Mouse (Mus musculus): ENCODE results near the gene Klhl15. TPM values are rescaled to one million over a fixed set of nuclear protein-coding genes. Genes with fewer than 3 reads are reported as not detected.

The Klhl15 gene
- 8.6 and 9.6 TPM in 2 replicates for total RNA-seq (2012; rRNA removed)
- polyA plus RNA-seq (2012; ENCODE audit: insufficient read depth in 1 of 2, insufficient read length in 2 of 2, low read depth in 1 of 2, low replicate concordance in 2 of 2, missing spikeins in 1 of 2), result 10 to 100 TPM in 1 of 2 experiments, not detected in 1; 15.5 TPM

- peak within 1 kb of the TSS; percentile 96 for H3K27ac ChIP-seq (ENCODE audit: control insufficient read depth, low read depth, low read length)
- peaks cover 10% of the 10 kb centered on the region for H3K79me2 ChIP-seq (ENCODE audit: control insufficient read depth, insufficient read depth, low read length, poor library complexity)
- DNase-seq (ENCODE audit: low read depth, low spot score), result peak; percentile 90
- peak within 1 kb of the TSS; percentile 85 to 96 for H3K4me3 ChIP-seq (ENCODE audit: control insufficient read depth in 1 of 2, insufficient read depth in 1 of 2, low read depth in 2 of 2, low read length in 2 of 2)
- peaks cover 0 to 8% of the 10 kb centered on the region in 2 experiments; a peak in 2 of 4 replicates for H3K36me3 ChIP-seq (ENCODE audit: control insufficient read depth in 1 of 2, insufficient read depth in 2 of 2, low read length in 2 of 2)
- H3K27me3 ChIP-seq (ENCODE audit: control insufficient read depth in 1 of 2, insufficient read depth in 2 of 2, low read length in 2 of 2), result no peaks in the 10 kb centered on the region
- H3K9me3 ChIP-seq (replicated peaks; ENCODE audit: insufficient read depth, low read length), result no peaks in the 10 kb centered on the region
- TF ChIP-seq NRF1 (IDR thresholded peaks at IDR 0.05; ENCODE audit: insufficient read depth, low read depth, low read length, poor library complexity, severe bottlenecking) (no peak), POLR2AphosphoS5 (IDR thresholded peaks at IDR 0.05; ENCODE audit: borderline replicate concordance, low read depth, low read length) (no peak), POLR2AphosphoS2 (IDR thresholded peaks at IDR 0.05; ENCODE audit: low read length) (no peak), USF1 (IDR thresholded peaks at IDR 0.05; ENCODE audit: low read depth, low read length) (0 out of 2 replicates have a peak, but pooled peaks have one; percentile 5), ELF1 (IDR thresholded peaks at IDR 0.05; ENCODE audit: low read depth, low read length) (no peak), MYC (IDR thresholded peaks at IDR 0.05; ENCODE audit: low read depth, low read length) (no peak), POLR2A (IDR thresholded peaks at IDR 0.05; ENCODE audit: control insufficient read depth in 1 of 2, insufficient read depth in 1 of 2, low read depth in 1 of 2, low read length in 2 of 2, poor library complexity in 1 of 2) (peak; percentile 16 to 59; a peak in 1 of 4 replicates), TBP (IDR thresholded peaks at IDR 0.05; ENCODE audit: low read depth, low read length) (peak; percentile 51; the same call in 1 of the 2 replicates), UBTF (IDR thresholded peaks at IDR 0.05; ENCODE audit: borderline replicate concordance, insufficient read depth, low read depth, low read length) (0 out of 2 replicates have a peak, but pooled peaks have one; percentile 24), ZMIZ1 (IDR thresholded peaks at IDR 0.05; ENCODE audit: low read depth, low read length) (peak; percentile 63), MAZ (IDR thresholded peaks at IDR 0.05; ENCODE audit: low read depth, low read length) (peak; percentile 67; the same call in 1 of the 2 replicates), SIN3A (IDR thresholded peaks at IDR 0.05; ENCODE audit: low read length) (peak; percentile 60), CTCF (IDR thresholded peaks at IDR 0.05 in 2 of 3, conservative IDR thresholded peaks at IDR 0.05 in 1 of 3; ENCODE audit: control insufficient read depth in 1 of 3, insufficient read depth in 1 of 3, low read depth in 2 of 3, low read length in 3 of 3, poor library complexity in 1 of 3, severe bottlenecking in 1 of 3) (peak in 2 of 3 experiments; percentile 12 to 15; a peak in 2 of 6 replicates), SMC3 (IDR thresholded peaks at IDR 0.05; ENCODE audit: low read depth, low read length) (no peak), ZC3H11A (IDR thresholded peaks at IDR 0.05; ENCODE audit: low read depth, low read length) (no peak), NELFE (IDR thresholded peaks at IDR 0.05; ENCODE audit: low read depth, low read length) (peak; percentile 60; the same call in 1 of the 2 replicates), TAL1 (IDR thresholded peaks at IDR 0.05; ENCODE audit: low read length) (no peak), CHD1 (IDR thresholded peaks at IDR 0.05; ENCODE audit: low read depth, low read length) (no peak), GATA1 (IDR thresholded peaks at IDR 0.05; ENCODE audit: low read depth, low read length) (no peak), HCFC1 (IDR thresholded peaks at IDR 0.05; ENCODE audit: low read depth, low read length) (peak; percentile 65; the same call in 1 of the 2 replicates), EP300 (IDR thresholded peaks at IDR 0.05; ENCODE audit: low read depth in 1 of 2, low read length in 2 of 2) (no peak), MXI1 (IDR thresholded peaks at IDR 0.05; ENCODE audit: low read depth, low read length) (peak; percentile 30; the same call in 1 of the 2 replicates)
- peak within 1 kb of the TSS; percentile 94 for H3K9ac ChIP-seq (ENCODE audit: control insufficient read depth, low read depth, low read length, poor library complexity, severe bottlenecking)
- H3K4me1 ChIP-seq (ENCODE audit: control insufficient read depth in 1 of 2, insufficient read depth in 2 of 2, low read length in 2 of 2), result peaks cover 0 to 14% of the 10 kb centered on the region in 2 experiments; a peak in 2 of 4 replicates
Observed at GRCm38 (mm10) chrX:94234532-94235189, at the start of gene Klhl15. Gene Klhl15 (plus strand): TSS chrX:94234599.

All from MEL (cell line).